Mouse (Mus musculus) heart, adult 2 months (tissue): ENCODE results near the gene Nr2f2. TPM values are rescaled to one million over a fixed set of nuclear protein-coding genes. Genes with fewer than 3 reads are reported as not detected.

Experiments
- DNase-seq, 2 experiments: peaks; one replicate each; pipeline ENCODE4 v3.0.0; 2021
- H3K27ac ChIP-seq: fragments of 200-600 bp; 2 replicates; pipeline ENCODE4 v1.8.1; 2022
- H3K27me3 ChIP-seq: fragments of 200-500 bp; 2 replicates; pipeline ENCODE4 v1.6.1; 2012; ENCODE audit warnings: mild to moderate bottlenecking, low read length, inconsistent platforms, mixed read lengths; ENCODE audit not compliant: control insufficient read depth, insufficient read depth
- H3K36me3 ChIP-seq: fragments of 200-500 bp; 2 replicates; pipeline ENCODE4 v1.6.1; 2012; ENCODE audit warnings: low read length, inconsistent platforms; ENCODE audit not compliant: control insufficient read depth, insufficient read depth
- H3K4me1 ChIP-seq: fragments of 200-500 bp; 2 replicates; pipeline ENCODE4 v1.6.1; 2011; ENCODE audit warnings: low read length; ENCODE audit not compliant: control insufficient read depth, insufficient read depth
- H3K4me3 ChIP-seq: fragments of 200-600 bp; 2 replicates; pipeline ENCODE4 v1.8.1; 2022
- H3K79me2 ChIP-seq: fragments of 200-500 bp; replicated peaks from 2 replicates; pipeline ENCODE4 v1.6.1; 2012; ENCODE audit warnings: mild to moderate bottlenecking, inconsistent platforms, low read length, moderate library complexity, mixed read lengths; ENCODE audit not compliant: control insufficient read depth, insufficient read depth
- H3K9ac ChIP-seq: fragments of 200-500 bp; 2 replicates; pipeline ENCODE4 v1.6.1; 2012; ENCODE audit warnings: low read depth, mild to moderate bottlenecking, control low read depth, inconsistent platforms, low read length, mixed read lengths
- CTCF ChIP-seq: fragments of 200-600 bp; IDR thresholded peaks from 2 replicates; pipeline ENCODE4 v1.8.1; 2022; ENCODE audit warnings: antibody characterized with exemption, mild to moderate bottlenecking, moderate library complexity
- EP300 ChIP-seq: fragments of 200-500 bp; IDR thresholded peaks from 2 replicates; pipeline ENCODE4 v1.6.1; 2011; ENCODE audit warnings: low read depth, low read length, control low read depth; ENCODE audit not compliant: insufficient read depth
- POLR2A ChIP-seq: fragments of 200-500 bp; IDR thresholded peaks from 2 replicates; pipeline ENCODE4 v1.6.1; 2011; ENCODE audit warnings: mild to moderate bottlenecking, low read depth, low read length, control low read depth; ENCODE audit not compliant: insufficient read depth
- WGBS: fragments of 180-500 bp; shearing (Covaris S2); methylation state at CpG from one replicate; pipeline ENCODE4 v1.1.7; 2018; 5-methylcytosine and 5-hydroxymethylcytosine counted together
- intact Hi-C: fragments of 180-260 bp; cut with DNase I; formaldehyde crosslinking; loops from one replicate; pipeline ENCODE4 v1.15.1; 2025
- polyA plus RNA-seq: library from polyadenylated mRNA; depleted of rRNA; stranded (reverse); fragments of >200 nt; gene quantifications from 2 replicates; pipeline ENCODE4 v1.2.3, GENCODE M21; 2012
- total RNA-seq, 2 experiments: library from RNA; stranded (reverse); gene quantifications; 2 replicates each; pipeline ENCODE4 v1.2.3; 2021

Nr2f2 gene
- total and polyA plus RNA-seq, 3 experiments, result 16.4 to 39.3 (median 18.8) TPM

GRCm38 (mm10) chr7:70335411-70335810 is 31.1 kb downstream of the Nr2f2 start:
- no peak for DNase-seq
- no peak overlapping the region for H3K9ac ChIP-seq
- H3K4me3 ChIP-seq, result no peak overlapping the region
- peaks cover 14% of the 10 kb centered on the region for H3K27me3 ChIP-seq
- no peak overlapping the region for H3K27ac ChIP-seq
- intact Hi-C loops, result loop anchor here (1.0 to 10.0 kb wide), 4 partner anchors 221 to 1361 kb away; no protein-coding TSS in a partner anchor
- WGBS, result 34% methylated on average over 7 of the region's 7 CpGs
- no peaks in the 10 kb centered on the region for H3K79me2 ChIP-seq
- TF ChIP-seq CTCF (no peak), POLR2A (no peak), EP300 (no peak)
- no peaks in the 10 kb centered on the region for H3K36me3 ChIP-seq
- no peaks in the 10 kb centered on the region for H3K4me1 ChIP-seq

GRCm38 (mm10) chr7:70334836-70335235 is 31.7 kb downstream of the Nr2f2 start:
- TF ChIP-seq CTCF (peak; percentile 93), EP300 (0 out of 2 replicates have a peak, but pooled peaks have one; percentile 21), POLR2A (no peak)
- Histone ChIP-seq H3K27ac (no peak overlapping the region), H3K9ac (0 out of 2 replicates have a peak overlapping the region, but pooled peaks have one; percentile 14), H3K4me1 (no peaks in the 10 kb centered on the region), H3K4me3 (peak overlapping the region; percentile 29; the same call in 1 of the 2 replicates), H3K27me3 (peaks cover 16% of the 10 kb centered on the region), H3K36me3 (no peaks in the 10 kb centered on the region), H3K79me2 (no peaks in the 10 kb centered on the region)
- intact Hi-C loops, result loop anchor here (1.0 to 10.0 kb wide), 5 partner anchors 32 to 1360 kb away; partner anchors contain the start of gene Nr2f2
- DNase-seq, result peak; percentile 76 to 87
- 1% methylated on average over 17 of the region's 17 CpGs for WGBS

GRCm38 (mm10) chr7:70333851-70334250 is 32.7 kb downstream of the Nr2f2 start:
- DNase-seq, result no peak
- H3K9ac ChIP-seq, result no peak overlapping the region
- peaks cover 16% of the 10 kb centered on the region for H3K27me3 ChIP-seq
- no peaks in the 10 kb centered on the region for H3K36me3 ChIP-seq
- no peaks in the 10 kb centered on the region for H3K4me1 ChIP-seq
- H3K4me3 ChIP-seq, result no peak overlapping the region
- 52% methylated on average over 11 of the region's 11 CpGs for WGBS
- intact Hi-C loops, result loop anchor here (5.0 to 10.0 kb wide), 4 partner anchors 33 to 1359 kb away; partner anchors contain the start of gene Nr2f2
- H3K27ac ChIP-seq, result no peak overlapping the region
- TF ChIP-seq EP300 (no peak), POLR2A (no peak), CTCF (no peak)
- H3K79me2 ChIP-seq, result no peaks in the 10 kb centered on the region

GRCm38 (mm10) chr7:70332926-70333664 is 33.4 kb downstream of the Nr2f2 start:
- no peak for TF ChIP-seq CTCF
- TF ChIP-seq EP300, result no peak
- TF ChIP-seq POLR2A, result no peak
- intact Hi-C loops, result loop anchor here (5.0 to 10.0 kb wide), 4 partner anchors 34 to 1358 kb away; partner anchors contain the start of gene Nr2f2
- no peak overlapping the region for H3K27ac ChIP-seq
- H3K4me3 ChIP-seq, result no peak overlapping the region
- no peak overlapping the region for H3K9ac ChIP-seq
- peaks cover 15% of the 10 kb centered on the region for H3K27me3 ChIP-seq
- no peaks in the 10 kb centered on the region for H3K36me3 ChIP-seq
- DNase-seq, result no peak
- H3K79me2 ChIP-seq, result no peaks in the 10 kb centered on the region
- WGBS, result 58% methylated on average over 14 of the region's 14 CpGs
- no peaks in the 10 kb centered on the region for H3K4me1 ChIP-seq

- no peak overlapping the region for H3K27ac ChIP-seq
- H3K79me2 ChIP-seq, result no peaks in the 10 kb centered on the region
- DNase-seq, result no peak
- no peaks in the 10 kb centered on the region for H3K36me3 ChIP-seq
- WGBS, result 22% methylated on average over 26 of the region's 26 CpGs
- H3K4me3 ChIP-seq, result peak overlapping the region; percentile 50
- peak overlapping the region; percentile 24 for H3K9ac ChIP-seq
- TF ChIP-seq POLR2A, result no peak
- H3K27me3 ChIP-seq, result peaks cover 12% of the 10 kb centered on the region
- intact Hi-C loops, result loop anchor here (5.0 to 10.0 kb wide), 4 partner anchors 35 to 1357 kb away; partner anchors contain the start of gene Nr2f2
- no peaks in the 10 kb centered on the region for H3K4me1 ChIP-seq
These were observed 34.3 kb downstream of the Nr2f2 start for GRCm38 (mm10) chr7:70332064-70332850.
